Mouse (Mus musculus): ENCODE measurements around the gene Hykk. TPM values are rescaled to one million over a fixed set of nuclear protein-coding genes. Genes with fewer than 3 reads are reported as not detected.
A peak's percentile ranks its signal among the peaks of the same experiment; 100 is the strongest.

The Hykk gene
- polyA plus RNA-seq, 2 experiments, result 0.76 to 1.8 TPM

- ATAC-seq (ENCODE audit: insufficient read depth) (no peak), DNase-seq (ENCODE audit: low read depth in 3 of 3, low spot score in 3 of 3) (no peak)
- Histone ChIP-seq H3K36me3 (replicated peaks; ENCODE audit: control insufficient read depth, insufficient read depth, low read depth) (no peaks in the 10 kb centered on the region), H3K9me3 (ENCODE audit: control insufficient read depth, low read length) (no peaks in the 10 kb centered on the region), H3K27ac (no peak overlapping the region), H3K4me2 (ENCODE audit: low read depth) (no peak overlapping the region), H3K27me3 (ENCODE audit: control insufficient read depth, insufficient read depth, low read length) (no peaks in the 10 kb centered on the region), H3K9ac (replicated peaks) (no peak overlapping the region), H3K4me3 (ENCODE audit: insufficient read depth in 1 of 2, low read depth in 2 of 2, low read length in 2 of 2) (no peak overlapping the region), H3K4me1 (replicated peaks; ENCODE audit: control insufficient read depth in 2 of 2, insufficient read depth in 2 of 2, low read length in 1 of 2) (0 out of 4 replicates have a peak, but pooled peaks cover 0 to 2% of the 10 kb centered on the region in 2 experiments)
- 57% methylated on average over 7 of the region's 7 CpGs for WGBS (ENCODE audit: insufficient replicate concordance)
- TF ChIP-seq EP300 (IDR thresholded peaks at IDR 0.05; ENCODE audit: low read depth) (no peak), CTCF (IDR thresholded peaks at IDR 0.05; ENCODE audit: low read depth) (no peak)
Measured at GRCm38 (mm10) chr9:54915576-54915975, 1.5 kb upstream of the Hykk start.

DNA sequence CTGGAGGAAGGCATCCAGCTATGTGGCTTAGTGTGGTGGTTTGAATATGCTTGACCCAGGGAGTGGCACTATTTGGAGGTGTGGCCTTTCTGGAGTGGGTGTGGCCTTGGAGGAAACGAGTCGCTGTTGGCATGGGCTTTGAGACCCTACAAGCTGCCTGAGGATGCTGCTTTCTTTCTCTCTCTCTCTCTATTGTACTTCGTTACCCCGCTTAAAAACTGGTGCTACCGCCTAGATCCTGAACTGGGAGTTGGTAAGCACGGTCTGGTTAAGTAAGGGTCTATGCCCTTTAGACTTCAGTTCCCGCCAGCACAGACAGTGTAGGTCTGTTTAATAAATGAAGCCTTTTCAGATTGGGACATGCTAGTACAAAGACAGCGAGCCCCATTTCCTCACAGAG is 682 bp upstream of the Hykk start:
- H3K4me2 ChIP-seq (ENCODE audit: low read depth), result no peak overlapping the region
- H3K36me3 ChIP-seq (replicated peaks; ENCODE audit: control insufficient read depth, insufficient read depth, low read depth), result no peaks in the 10 kb centered on the region
- TF ChIP-seq EP300 (IDR thresholded peaks at IDR 0.05; ENCODE audit: low read depth) (no peak), CTCF (IDR thresholded peaks at IDR 0.05; ENCODE audit: low read depth) (no peak)
- H3K27me3 ChIP-seq (ENCODE audit: control insufficient read depth, insufficient read depth, low read length), result no peaks in the 10 kb centered on the region
- ATAC-seq (ENCODE audit: insufficient read depth) (no peak), DNase-seq (ENCODE audit: low read depth in 3 of 3, low spot score in 3 of 3) (no peak)
- no peaks in the 10 kb centered on the region for H3K9me3 ChIP-seq (ENCODE audit: control insufficient read depth, low read length)
- H3K4me3 ChIP-seq (ENCODE audit: insufficient read depth in 1 of 2, low read depth in 2 of 2, low read length in 2 of 2), result no peak overlapping the region
- no peak overlapping the region for H3K9ac ChIP-seq (replicated peaks)
- no peak overlapping the region for H3K27ac ChIP-seq
- WGBS (ENCODE audit: insufficient replicate concordance), result 66% methylated on average over 8 of the region's 8 CpGs
- 0 out of 4 replicates have a peak, but pooled peaks cover 0 to 2% of the 10 kb centered on the region in 2 experiments for H3K4me1 ChIP-seq (replicated peaks; ENCODE audit: control insufficient read depth in 2 of 2, insufficient read depth in 2 of 2, low read length in 1 of 2)

- ATAC-seq (ENCODE audit: insufficient read depth) (no peak), DNase-seq (ENCODE audit: low read depth in 3 of 3, low spot score in 3 of 3) (no peak)
- no peak overlapping the region for H3K27ac ChIP-seq
- no peaks in the 10 kb centered on the region for H3K36me3 ChIP-seq (replicated peaks; ENCODE audit: control insufficient read depth, insufficient read depth, low read depth)
- H3K4me1 ChIP-seq (replicated peaks; ENCODE audit: control insufficient read depth in 2 of 2, insufficient read depth in 2 of 2, low read length in 1 of 2), result 0 out of 4 replicates have a peak, but pooled peaks cover 0 to 2% of the 10 kb centered on the region in 2 experiments
- H3K4me2 ChIP-seq (ENCODE audit: low read depth), result peak overlapping the region; percentile 59
- 0 out of 4 replicates have a peak overlapping the region, but pooled peaks of 1 of the 2 experiments have one; percentile 48 for H3K4me3 ChIP-seq (ENCODE audit: insufficient read depth in 1 of 2, low read depth in 2 of 2, low read length in 2 of 2)
- WGBS (ENCODE audit: insufficient replicate concordance), result 49% methylated on average over 2 of the region's 2 CpGs
- no peaks in the 10 kb centered on the region for H3K9me3 ChIP-seq (ENCODE audit: control insufficient read depth, low read length)
- H3K27me3 ChIP-seq (ENCODE audit: control insufficient read depth, insufficient read depth, low read length), result no peaks in the 10 kb centered on the region
- no peak overlapping the region for H3K9ac ChIP-seq (replicated peaks)
- no peak for TF ChIP-seq EP300 (IDR thresholded peaks at IDR 0.05; ENCODE audit: low read depth)
- no peak for TF ChIP-seq CTCF (IDR thresholded peaks at IDR 0.05; ENCODE audit: low read depth)
Measured at GRCm38 (mm10) chr9:54918191-54918590, 1.1 kb downstream of the Hykk start.

DNA sequence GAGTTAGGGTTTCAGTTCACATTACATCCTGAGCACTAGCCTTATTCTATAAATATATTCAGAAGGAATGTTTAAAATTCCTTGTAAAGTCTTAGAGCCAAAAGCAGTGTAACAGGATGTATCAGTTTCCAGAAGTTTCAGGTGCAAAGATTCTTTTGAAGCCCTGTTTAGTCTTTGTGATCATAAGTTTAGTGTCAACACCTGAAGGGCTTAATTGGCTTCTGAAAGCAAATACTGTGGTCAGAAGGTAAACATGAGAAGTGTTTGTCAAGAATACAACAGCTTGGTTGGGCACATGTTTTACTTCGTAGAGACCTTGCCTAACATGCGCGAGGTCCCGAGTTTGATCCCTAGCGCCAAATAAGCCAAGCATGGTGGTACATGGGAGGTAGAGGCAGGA is 1.7 kb downstream of the Hykk start:
- Histone ChIP-seq H3K4me2 (ENCODE audit: low read depth) (no peak overlapping the region), H3K9me3 (ENCODE audit: control insufficient read depth, low read length) (no peaks in the 10 kb centered on the region), H3K4me3 (ENCODE audit: insufficient read depth in 1 of 2, low read depth in 2 of 2, low read length in 2 of 2) (no peak overlapping the region), H3K4me1 (replicated peaks; ENCODE audit: control insufficient read depth in 2 of 2, insufficient read depth in 2 of 2, low read length in 1 of 2) (0 out of 4 replicates have a peak, but pooled peaks cover 0 to 2% of the 10 kb centered on the region in 2 experiments), H3K27me3 (ENCODE audit: control insufficient read depth, insufficient read depth, low read length) (no peaks in the 10 kb centered on the region), H3K27ac (no peak overlapping the region), H3K36me3 (replicated peaks; ENCODE audit: control insufficient read depth, insufficient read depth, low read depth) (no peaks in the 10 kb centered on the region), H3K9ac (replicated peaks) (no peak overlapping the region)
- ATAC-seq (ENCODE audit: insufficient read depth), result no peak
- DNase-seq (ENCODE audit: low read depth in 3 of 3, low spot score in 3 of 3), result no peak
- no peak for TF ChIP-seq EP300 (IDR thresholded peaks at IDR 0.05; ENCODE audit: low read depth)
- no peak for TF ChIP-seq CTCF (IDR thresholded peaks at IDR 0.05; ENCODE audit: low read depth)
- 77% methylated on average over 5 of the region's 5 CpGs for WGBS (ENCODE audit: insufficient replicate concordance)

DNA sequence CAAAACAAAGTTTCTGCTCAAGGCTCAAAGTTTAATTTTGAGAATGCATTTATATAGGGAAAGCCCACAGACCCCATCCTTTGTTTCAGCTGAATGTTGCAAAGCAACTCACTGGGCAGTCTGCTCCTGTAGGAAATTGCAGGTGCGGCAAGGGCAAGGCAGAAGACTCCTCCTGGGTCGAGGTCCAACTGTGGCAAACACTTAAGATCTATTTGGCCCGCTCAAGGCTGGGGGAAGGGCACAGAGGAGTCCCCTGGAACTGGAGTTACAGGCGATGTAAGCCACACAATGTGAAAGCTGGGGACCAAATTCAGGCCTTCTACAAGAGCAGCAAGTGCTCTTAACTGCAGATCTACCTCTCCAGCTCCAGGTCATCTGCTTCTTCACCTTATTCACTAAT is 2.9 kb downstream of the Hykk start:
- WGBS (ENCODE audit: insufficient replicate concordance), result 45% methylated on average over 4 of the region's 4 CpGs

More for the DNA sequence above, 2.9 kb downstream of the Hykk start:
- Histone ChIP-seq H3K9me3 (ENCODE audit: control insufficient read depth, low read length) (no peaks in the 10 kb centered on the region), H3K4me3 (ENCODE audit: insufficient read depth in 1 of 2, low read depth in 2 of 2, low read length in 2 of 2) (no peak overlapping the region), H3K9ac (replicated peaks) (no peak overlapping the region), H3K36me3 (replicated peaks; ENCODE audit: control insufficient read depth, insufficient read depth, low read depth) (no peaks in the 10 kb centered on the region), H3K27ac (no peak overlapping the region), H3K4me2 (ENCODE audit: low read depth) (no peak overlapping the region), H3K4me1 (replicated peaks; ENCODE audit: control insufficient read depth in 2 of 2, insufficient read depth in 2 of 2, low read length in 1 of 2) (0 out of 4 replicates have a peak, but pooled peaks cover 0 to 2% of the 10 kb centered on the region in 2 experiments), H3K27me3 (ENCODE audit: control insufficient read depth, insufficient read depth, low read length) (no peaks in the 10 kb centered on the region)
- no peak for ATAC-seq (ENCODE audit: insufficient read depth)
- no peak for DNase-seq (ENCODE audit: low read depth in 3 of 3, low spot score in 3 of 3)
- TF ChIP-seq CTCF (IDR thresholded peaks at IDR 0.05; ENCODE audit: low read depth) (no peak), EP300 (IDR thresholded peaks at IDR 0.05; ENCODE audit: low read depth) (no peak)

All from liver, embryonic 14.5 days (tissue).